Mouse (Mus musculus) lung, postnatal 0 days (tissue): ENCODE measurements at regions not wholly inside any gene's neighbourhood (a gene's known extent, or its start where the extent isn't known, plus 50 kb on each side); places are given as distances from the start of the nearest gene placed in this dataset.

Experiments
- CTCF ChIP-seq: IDR thresholded peaks from 2 replicates; pipeline ENCODE4 v1.5.1; 2016; ENCODE audit warnings: antibody characterized with exemption, mild to moderate bottlenecking
- EP300 ChIP-seq: IDR thresholded peaks from 2 replicates; pipeline ENCODE4 v1.6.1; 2016; ENCODE audit warnings: antibody characterized with exemption, mild to moderate bottlenecking, control low read depth

- no peak for TF ChIP-seq CTCF
- TF ChIP-seq EP300, result no peak
Measured at GRCm38 (mm10) chr8:89501756-89502155, 457.8 kb upstream of the Sall1 start.
